Mouse (Mus musculus) liver, adult 2 months (tissue): Measurements from ENCODE around the gene Mllt11.

Experiments
- CTCF ChIP-seq: fragments of 200-500 bp; IDR thresholded peaks from 2 replicates; pipeline ENCODE4 v1.5.1; 2011; ENCODE audit warnings: low read depth, low read length, control low read depth
- POLR2A ChIP-seq: fragments of 200-500 bp; IDR thresholded peaks from 2 replicates; pipeline ENCODE4 v1.6.1; 2011; ENCODE audit warnings: low read length, control low read depth; ENCODE audit not compliant: insufficient read depth; ENCODE audit errors: extremely low read depth

DNA sequence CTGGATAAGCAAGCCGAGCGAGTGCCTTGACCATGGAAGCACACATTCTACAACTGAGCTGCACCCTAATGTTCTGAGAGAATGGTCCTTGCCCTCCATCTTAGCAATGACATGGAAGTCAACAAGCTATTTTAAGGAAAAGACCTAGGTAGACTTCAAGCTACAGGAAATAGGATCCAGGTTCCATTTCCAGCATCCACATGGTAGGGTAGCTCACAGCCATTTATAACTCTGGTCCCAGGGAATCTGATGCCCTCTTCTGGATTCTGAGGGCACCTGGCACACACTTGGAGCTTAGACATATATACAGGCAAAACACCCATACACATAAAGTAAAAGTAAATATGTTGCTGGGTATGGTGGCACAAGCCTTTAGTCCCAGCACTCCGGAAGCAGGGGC lies 34.1 kb upstream of the Mllt11 start:
- TF ChIP-seq POLR2A (no peak), CTCF (no peak)
